17 mouse cellular contexts compared by ENCODE assay signal in the genomic region with DNA sequence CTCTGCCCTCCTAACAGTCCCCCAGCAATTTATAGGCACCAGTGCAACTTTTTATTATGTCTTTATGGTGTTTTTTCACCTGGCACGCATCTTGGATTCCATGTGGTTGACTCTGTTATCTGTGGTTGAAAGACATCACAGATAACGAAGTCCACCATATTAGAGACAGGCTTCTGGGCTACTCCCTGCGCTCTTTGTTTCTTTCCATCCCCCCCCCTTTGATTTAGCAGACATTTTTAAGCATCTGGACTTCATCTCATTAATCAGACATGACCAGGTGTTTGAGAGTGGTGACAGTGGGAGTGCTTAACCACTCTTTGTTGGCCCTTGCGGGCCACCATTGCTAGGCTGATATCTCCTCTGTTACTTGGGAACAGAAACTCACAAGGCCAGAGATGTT.
DNase-seq lines count a peak whose midpoint lies in the region; ATAC-seq lines count a peak whose summit lies in the region.
"Had no signal": no experiment of that assay in that cellular context is flagged by ENCODE, and none has a peak within 500 bp of the region (broad histone marks: within the 10 kb centered on the region; RNA-seq: fewer than 3 reads in every experiment).

No protein-coding gene starts in this region.

- no peak for DNase-seq in heart, postnatal 4 days
- no peak for DNase-seq in neural tube, embryonic 10.5 days (ENCODE audit: extremely low spot score, low spot score)
- DNase-seq in yolk sac, embryonic 10.5 days (ENCODE audit: low spot score), result peak; percentile 22
- DNase-seq in gastrocnemius, postnatal 14 days, result no peak
- DNase-seq in layer of hippocampus, adult 11-12 months (ENCODE audit: low spot score), result no peak
- DNase-seq: B cell, adult 2 months; cerebellum, adult 18-20 months; gastrocnemius, adult 2 months; kidney, adult 18-20 months; layer of hippocampus, adult 9-11 months; liver, postnatal 0 days; thymus, postnatal 14 days had no signal

- 0 out of 2 replicates have a peak, but pooled peaks have one; percentile 13 for ATAC-seq in heart, embryonic 15.5 days (replicated peaks; ENCODE audit: insufficient number of reproducible peaks, insufficient read depth, low FRiP score, low read depth)
- no peak for ATAC-seq in neural tube, embryonic 12.5 days (ENCODE audit: low FRiP score, low read depth)
- ATAC-seq in limb, embryonic 12.5 days (ENCODE audit: insufficient number of reproducible peaks, insufficient read depth, low FRiP score, low TSS enrichment, low read depth), result no peak
- ATAC-seq: activated CD4-positive, CD25-positive, alpha-beta regulatory T cell, adult 4 months; liver, postnatal 0 days had no signal

- no peak overlapping the region for H3K4me3 ChIP-seq in heart, embryonic 15.5 days
- H3K4me3 ChIP-seq in neural tube, embryonic 12.5 days, result no peak overlapping the region
- no peak overlapping the region for H3K4me3 ChIP-seq in limb, embryonic 12.5 days (replicated peaks)
- H3K4me3 ChIP-seq: gastrocnemius, adult 2 months; midbrain, embryonic 12.5 days had no signal

- intact Hi-C loops in gastrocnemius, postnatal 14 days (cut with DNase I; ENCODE audit: low total_unique reads), result no loop called here

- H3K36me3 ChIP-seq in heart, embryonic 15.5 days, result no peaks in the 10 kb centered on the region
- H3K36me3 ChIP-seq in neural tube, embryonic 12.5 days, result no peaks in the 10 kb centered on the region
- no peaks in the 10 kb centered on the region for H3K36me3 ChIP-seq in limb, embryonic 12.5 days
- H3K36me3 ChIP-seq: midbrain, embryonic 12.5 days had no signal

- H3K9me3 ChIP-seq in heart, embryonic 15.5 days (replicated peaks), result no peaks in the 10 kb centered on the region
- no peaks in the 10 kb centered on the region; the same call in 1 of the 2 replicates for H3K9me3 ChIP-seq in neural tube, embryonic 12.5 days
- peaks cover 13% of the 10 kb centered on the region for H3K9me3 ChIP-seq in limb, embryonic 12.5 days

- peaks cover 14% of the 10 kb centered on the region for H3K4me1 ChIP-seq in heart, embryonic 15.5 days (replicated peaks)
- peaks cover 50% of the 10 kb centered on the region for H3K4me1 ChIP-seq in neural tube, embryonic 12.5 days
- H3K4me1 ChIP-seq in limb, embryonic 12.5 days (replicated peaks), result peaks cover 52% of the 10 kb centered on the region

- 26% methylated on average over 4 of the region's 4 CpGs for WGBS in heart, embryonic 15.5 days
- 67% methylated on average over 4 of the region's 4 CpGs for WGBS in neural tube, embryonic 12.5 days
- WGBS in limb, embryonic 12.5 days, result 11% methylated on average over 4 of the region's 4 CpGs

- no peak overlapping the region for H3K9ac ChIP-seq in heart, embryonic 15.5 days
- no peak overlapping the region for H3K9ac ChIP-seq in neural tube, embryonic 12.5 days
- peak overlapping the region; percentile 14; the same call in 1 of the 2 replicates for H3K9ac ChIP-seq in limb, embryonic 12.5 days (replicated peaks)
- H3K9ac ChIP-seq: liver, postnatal 0 days; midbrain, embryonic 12.5 days had no signal

- H3K27ac ChIP-seq in heart, embryonic 15.5 days, result peak overlapping the region; percentile 11; the same call in 1 of the 2 replicates
- H3K27ac ChIP-seq in neural tube, embryonic 12.5 days, result no peak overlapping the region
- H3K27ac ChIP-seq in limb, embryonic 12.5 days, result no peak overlapping the region
- H3K27ac ChIP-seq: gastrocnemius, adult 2 months; midbrain, embryonic 12.5 days had no signal

- no peak overlapping the region; the same call in 1 of the 2 replicates for H3K4me2 ChIP-seq in heart, embryonic 15.5 days
- H3K4me2 ChIP-seq in neural tube, embryonic 12.5 days (replicated peaks), result 0 out of 2 replicates have a peak overlapping the region, but pooled peaks have one; percentile 19
- H3K4me2 ChIP-seq in limb, embryonic 12.5 days, result peak overlapping the region; percentile 27
- H3K4me2 ChIP-seq: midbrain, embryonic 12.5 days had no signal

- H3K27me3 ChIP-seq in heart, embryonic 15.5 days, result 0 out of 2 replicates have a peak, but pooled peaks cover 7% of the 10 kb centered on the region
- H3K27me3 ChIP-seq in neural tube, embryonic 12.5 days (replicated peaks), result no peaks in the 10 kb centered on the region
- H3K27me3 ChIP-seq in limb, embryonic 12.5 days, result peaks cover 27% of the 10 kb centered on the region
